In genomic region chr13:30658201-30658996, GRCm38 (mm10) we compare ENCODE assay signal across 12 mouse cellular contexts.
"Had no signal": no experiment of that assay in that cellular context is flagged by ENCODE, and none has a peak within 500 bp of the region (broad histone marks: within the 10 kb centered on the region; RNA-seq: fewer than 3 reads in every experiment).

No protein-coding gene starts in this region.

- DNase-seq: kidney, adult 18-20 months; kidney, postnatal 14 days; layer of hippocampus, postnatal 36 days; left cerebral cortex, postnatal 4 days; lung, postnatal 14 days; right cerebral cortex, postnatal 25 days; thymus, postnatal 36 days had no signal

- H3K9me3 ChIP-seq: kidney, embryonic 15.5 days; limb, embryonic 13.5 days; liver, embryonic 12.5 days; lung, embryonic 15.5 days; midbrain, embryonic 12.5 days had no signal

- ATAC-seq: liver, embryonic 12.5 days had no signal

- H3K27ac ChIP-seq: kidney, embryonic 15.5 days; limb, embryonic 13.5 days; liver, embryonic 12.5 days; lung, embryonic 15.5 days; midbrain, embryonic 12.5 days had no signal

- H3K36me3 ChIP-seq: kidney, embryonic 15.5 days; limb, embryonic 13.5 days; liver, embryonic 12.5 days; lung, embryonic 15.5 days; midbrain, embryonic 12.5 days had no signal

- H3K27me3 ChIP-seq: kidney, embryonic 15.5 days; limb, embryonic 13.5 days; lung, embryonic 15.5 days; midbrain, embryonic 12.5 days had no signal

- H3K9ac ChIP-seq: liver, embryonic 12.5 days had no signal
